Mouse (Mus musculus): ENCODE measurements at regions not wholly inside any gene's neighbourhood (a gene's known extent, or its start where the extent isn't known, plus 50 kb on each side); places are given as distances from the start of the nearest gene placed in this dataset.

GRCm38 (mm10) chr10:26694761-26695160 is 58.5 kb upstream of the Arhgap18 start:
- ATAC-seq (ENCODE audit: insufficient number of reproducible peaks, insufficient read depth, low FRiP score, low TSS enrichment, low read depth) = no peak
- H3K9ac ChIP-seq (replicated peaks) = no peak overlapping the region
- 80% methylated on average over 2 of the region's 2 CpGs for WGBS
- H3K4me1 ChIP-seq (replicated peaks) = no peaks in the 10 kb centered on the region
- no peaks in the 10 kb centered on the region for H3K9me3 ChIP-seq
- H3K4me2 ChIP-seq = peak overlapping the region; percentile 75
- H3K27me3 ChIP-seq = peaks cover 4% of the 10 kb centered on the region; the same call in 1 of the 2 replicates
- H3K27ac ChIP-seq = no peak overlapping the region
- H3K36me3 ChIP-seq = no peaks in the 10 kb centered on the region
- 0 out of 2 replicates have a peak overlapping the region, but pooled peaks have one; percentile 44 for H3K4me3 ChIP-seq (replicated peaks)

GRCm38 (mm10) chr10:26695212-26695933 is 57.8 kb upstream of the Arhgap18 start:
- Histone ChIP-seq H3K36me3 (no peaks in the 10 kb centered on the region), H3K27ac (no peak overlapping the region), H3K4me2 (peak overlapping the region; percentile 75), H3K9ac (replicated peaks) (peak overlapping the region; percentile 56), H3K4me3 (replicated peaks) (peak overlapping the region; percentile 44), H3K4me1 (replicated peaks) (no peaks in the 10 kb centered on the region), H3K27me3 (peaks cover 4% of the 10 kb centered on the region; the same call in 1 of the 2 replicates), H3K9me3 (no peaks in the 10 kb centered on the region)
- WGBS = 3% methylated on average over 25 of the region's 25 CpGs
- ATAC-seq (ENCODE audit: insufficient number of reproducible peaks, insufficient read depth, low FRiP score, low TSS enrichment, low read depth) = peak; percentile 86; the same call in 1 of the 2 replicates

Measured in limb, embryonic 12.5 days (tissue).